Mouse (Mus musculus) forebrain, embryonic 10.5 days (tissue): ENCODE results near the gene Wfdc6a. TPM values are rescaled to one million over a fixed set of nuclear protein-coding genes. Genes with fewer than 3 reads are reported as not detected.

Source experiments
- DNase-seq: peaks from one replicate; pipeline ENCODE4 v3.0.0-alpha.2; 2017; ENCODE audit warnings: low spot score; ENCODE audit errors: extremely low spot score
- H3K27ac ChIP-seq: fragments of 300-500 bp; sonication (generic); 2 replicates; pipeline ENCODE4 v1.5.1; 2016; ENCODE audit warnings: mild to moderate bottlenecking
- H3K27me3 ChIP-seq: fragments of 300-500 bp; sonication (generic); 2 replicates; pipeline ENCODE4 v1.6.1; 2016; ENCODE audit warnings: mild to moderate bottlenecking; ENCODE audit not compliant: poor library complexity, severe bottlenecking
- H3K36me3 ChIP-seq: fragments of 300-500 bp; sonication (generic); replicated peaks from 2 replicates; pipeline ENCODE4 v1.6.1; 2016; ENCODE audit warnings: mild to moderate bottlenecking, moderate library complexity
- H3K4me1 ChIP-seq: fragments of 300-500 bp; sonication (generic); 2 replicates; pipeline ENCODE4 v1.6.1; 2016
- H3K4me3 ChIP-seq: fragments of 300-500 bp; sonication (generic); 2 replicates; pipeline ENCODE4 v1.5.1; 2016; ENCODE audit warnings: mild to moderate bottlenecking, moderate library complexity
- H3K9me3 ChIP-seq: fragments of 300-500 bp; sonication (generic); 2 replicates; pipeline ENCODE4 v1.6.1; 2016; ENCODE audit warnings: mild to moderate bottlenecking, moderate library complexity
- WGBS: fragments of 180-500 bp; shearing (Covaris S2); methylation state at CpG from one replicate; pipeline ENCODE4 v1.1.7; 2016; 5-methylcytosine and 5-hydroxymethylcytosine counted together
- polyA plus RNA-seq: library from polyadenylated mRNA; unstranded; fragments of >200 nt; fragmentation: Nextera tagmentation; extraction: Ambion mirVana; gene quantifications from 2 replicates; pipeline ENCODE4 v1.2.1, GENCODE M21; 2016

The Wfdc6a gene
- polyA plus RNA-seq, 1 experiment from 2014 or later, result not detected

DNA sequence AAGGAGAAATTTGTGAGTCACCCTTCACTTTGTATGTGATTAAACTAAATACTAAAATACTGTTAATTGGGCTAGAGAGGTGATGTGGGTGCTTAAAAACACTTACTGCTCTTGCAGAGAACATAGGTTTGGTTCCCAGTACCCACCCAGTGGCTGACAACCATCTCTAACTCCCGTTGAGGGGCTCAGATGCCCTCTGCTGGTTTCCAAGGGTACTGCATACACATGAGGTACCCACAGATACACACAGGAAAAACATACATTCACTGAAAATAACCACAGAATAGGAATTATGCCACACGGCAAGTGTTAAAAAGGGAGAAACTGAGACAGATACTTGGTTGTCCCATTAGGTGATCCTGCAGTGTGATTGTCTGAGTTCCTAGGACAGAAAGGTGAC is 18.2 kb downstream of the Wfdc6a start:
- no peak overlapping the region for H3K27ac ChIP-seq
- WGBS, result 82% methylated on average over 2 of the region's 2 CpGs
- DNase-seq, result no peak
- H3K4me3 ChIP-seq, result no peak overlapping the region
- H3K27me3 ChIP-seq, result peaks cover 11% of the 10 kb centered on the region
- peaks cover 26% of the 10 kb centered on the region for H3K4me1 ChIP-seq
- H3K36me3 ChIP-seq, result peaks cover 21% of the 10 kb centered on the region
- no peaks in the 10 kb centered on the region for H3K9me3 ChIP-seq

GRCm38 (mm10) chr2:164564346-164564745 is 20.9 kb downstream of the Wfdc6a start:
- H3K9me3 ChIP-seq, result no peaks in the 10 kb centered on the region
- H3K27me3 ChIP-seq, result peaks cover 25% of the 10 kb centered on the region
- WGBS, result 80% methylated on average over 5 of the region's 5 CpGs
- peaks cover 21% of the 10 kb centered on the region for H3K36me3 ChIP-seq
- peak overlapping the region; percentile 64 for H3K4me3 ChIP-seq
- DNase-seq, result no peak
- H3K27ac ChIP-seq, result peak overlapping the region; percentile 91; the same call in 1 of the 2 replicates
- peaks cover 27% of the 10 kb centered on the region for H3K4me1 ChIP-seq

DNA sequence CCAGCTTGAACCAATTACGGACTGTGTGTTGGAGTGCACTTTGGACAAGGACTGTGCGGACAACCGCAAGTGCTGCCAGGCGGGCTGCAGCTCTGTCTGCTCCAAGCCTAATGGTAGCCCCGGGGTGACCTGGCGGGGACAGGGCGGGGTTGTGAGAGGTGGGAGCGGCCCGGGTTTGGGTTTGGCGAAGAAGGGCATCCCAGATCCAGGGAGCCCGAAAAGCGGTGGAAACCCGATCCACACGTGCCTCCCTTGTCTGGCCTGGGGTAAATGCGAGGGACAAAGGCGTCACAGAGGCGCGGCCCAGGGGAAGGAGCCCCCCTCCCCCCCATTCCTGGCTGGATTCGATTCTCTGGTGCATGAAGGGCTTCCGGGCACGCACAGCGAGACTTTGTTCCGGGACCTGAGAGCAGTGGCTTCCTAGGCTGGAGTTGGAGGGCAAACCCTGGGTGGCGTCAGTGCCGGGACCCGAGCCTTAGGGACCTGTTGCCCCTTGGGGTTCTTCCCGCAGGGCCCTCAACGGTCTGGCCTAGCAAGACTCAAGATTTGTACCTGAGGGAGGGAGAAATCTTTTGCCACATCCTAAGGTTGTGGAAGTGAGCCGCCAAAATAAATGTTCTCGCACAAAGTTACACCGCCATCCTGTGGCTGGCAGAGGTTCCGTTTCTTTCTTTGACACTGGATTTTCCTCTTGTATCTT is 21.8 kb downstream of the Wfdc6a start:
- DNase-seq, result peak; percentile 73
- H3K27ac ChIP-seq, result peak overlapping the region; percentile 91
- peak overlapping the region; percentile 64 for H3K4me3 ChIP-seq

GRCm38 (mm10) chr2:164562391-164563188 is 22.7 kb downstream of the Wfdc6a start, which contains the start of gene Wfdc2:
TSS of gene Wfdc2 (plus strand) at chr2:164562413.
- Histone ChIP-seq H3K4me3 (peak within 1 kb of the TSS; percentile 64), H3K27ac (peak within 1 kb of the TSS; percentile 91), H3K9me3 (no peaks in the 10 kb centered on the region), H3K4me1 (peaks cover 31% of the 10 kb centered on the region), H3K27me3 (peaks cover 30% of the 10 kb centered on the region), H3K36me3 (peaks cover 21% of the 10 kb centered on the region)
- peak; percentile 43 for DNase-seq
- under 1% methylated on average over 24 of the region's 24 CpGs for WGBS

More for the DNA sequence above, 21.8 kb downstream of the Wfdc6a start:
- peaks cover 25% of the 10 kb centered on the region for H3K27me3 ChIP-seq
- H3K9me3 ChIP-seq, result no peaks in the 10 kb centered on the region
- under 1% methylated on average over 32 of the region's 32 CpGs for WGBS
- H3K36me3 ChIP-seq, result peaks cover 21% of the 10 kb centered on the region
- peaks cover 31% of the 10 kb centered on the region for H3K4me1 ChIP-seq

- H3K36me3 ChIP-seq, result no peaks in the 10 kb centered on the region
- WGBS, result 92% methylated on average over 8 of the region's 8 CpGs
- no peak overlapping the region for H3K4me3 ChIP-seq
- H3K27ac ChIP-seq, result no peak overlapping the region
- H3K9me3 ChIP-seq, result no peaks in the 10 kb centered on the region
- H3K4me1 ChIP-seq, result peaks cover 31% of the 10 kb centered on the region
- no peak for DNase-seq
- H3K27me3 ChIP-seq, result peaks cover 30% of the 10 kb centered on the region
Measured at GRCm38 (mm10) chr2:164560106-164560505, 25.1 kb downstream of the Wfdc6a start.

DNA sequence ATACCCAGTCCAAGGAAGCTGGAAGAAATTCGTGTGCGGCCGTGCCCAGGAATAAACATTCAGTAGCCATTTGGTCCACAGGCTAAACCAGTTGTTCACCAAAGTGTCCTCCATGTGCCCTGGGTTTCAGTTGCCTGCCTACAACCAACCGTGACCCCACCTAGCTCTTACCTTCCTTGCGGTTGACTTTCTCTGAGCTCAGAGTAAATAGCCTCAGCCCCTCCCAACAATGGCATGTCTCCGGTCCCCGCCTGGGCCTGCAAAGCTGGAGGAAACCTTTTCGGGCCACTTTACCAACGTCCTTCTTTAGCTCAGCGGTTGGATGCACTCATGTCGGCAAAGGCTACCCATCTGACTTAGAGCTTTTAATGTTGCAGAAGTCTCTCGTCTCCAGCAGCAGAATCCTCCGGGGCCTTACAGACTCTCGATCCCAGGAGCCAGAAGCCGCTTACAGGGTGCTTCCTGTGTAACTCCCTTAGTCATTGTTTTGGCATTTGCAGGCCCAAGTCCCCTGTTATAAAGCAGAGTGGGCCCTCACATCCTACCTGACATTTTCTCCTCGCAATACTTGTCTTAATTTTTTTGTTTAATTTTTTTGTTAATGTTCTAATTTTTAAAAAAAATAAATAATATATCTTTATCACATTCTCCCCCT is 26.1 kb downstream of the Wfdc6a start:
- Histone ChIP-seq H3K36me3 (no peaks in the 10 kb centered on the region), H3K27me3 (peaks cover 30% of the 10 kb centered on the region), H3K4me3 (no peak overlapping the region), H3K4me1 (peaks cover 27% of the 10 kb centered on the region), H3K27ac (no peak overlapping the region), H3K9me3 (no peaks in the 10 kb centered on the region)
- no peak for DNase-seq
- WGBS, result 45% methylated on average over 16 of the region's 16 CpGs

- H3K27me3 ChIP-seq, result peaks cover 30% of the 10 kb centered on the region
- no peaks in the 10 kb centered on the region for H3K36me3 ChIP-seq
- H3K4me1 ChIP-seq, result peaks cover 20% of the 10 kb centered on the region
- no peak overlapping the region for H3K27ac ChIP-seq
- WGBS, result 85% methylated on average over 8 of the region's 8 CpGs
- H3K9me3 ChIP-seq, result no peaks in the 10 kb centered on the region
- DNase-seq, result no peak
- no peak overlapping the region for H3K4me3 ChIP-seq
Measured at GRCm38 (mm10) chr2:164558426-164558825, 26.8 kb downstream of the Wfdc6a start.

DNA sequence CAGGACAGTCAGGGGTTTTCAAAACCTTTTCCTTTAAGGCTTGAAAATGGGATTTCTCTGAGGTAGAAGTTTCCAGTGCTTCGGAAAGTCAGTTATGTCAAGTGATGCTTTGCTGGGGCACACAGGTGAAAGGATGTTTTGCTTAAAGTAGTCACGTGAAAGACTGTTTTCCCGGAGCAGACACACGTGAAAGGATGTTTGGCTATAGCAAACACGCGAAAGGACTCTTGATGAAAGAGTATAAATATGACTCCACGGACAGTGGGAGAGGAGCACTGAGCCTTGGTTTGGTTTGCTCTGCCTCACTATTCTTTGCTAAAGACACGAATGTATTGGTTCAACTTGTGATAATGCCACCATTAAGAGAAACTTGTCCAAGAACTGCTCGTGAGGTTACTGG is 33.7 kb downstream of the Wfdc6a start:
- H3K27ac ChIP-seq, result no peak overlapping the region
- no peaks in the 10 kb centered on the region for H3K36me3 ChIP-seq
- no peak for DNase-seq
- H3K4me1 ChIP-seq, result peaks cover 16% of the 10 kb centered on the region
- H3K27me3 ChIP-seq, result no peaks in the 10 kb centered on the region
- WGBS, result 88% methylated on average over 9 of the region's 9 CpGs
- H3K9me3 ChIP-seq, result no peaks in the 10 kb centered on the region
- H3K4me3 ChIP-seq, result no peak overlapping the region

- DNase-seq, result no peak
- Histone ChIP-seq H3K9me3 (no peaks in the 10 kb centered on the region), H3K4me3 (no peak overlapping the region), H3K4me1 (peaks cover 16% of the 10 kb centered on the region), H3K27me3 (no peaks in the 10 kb centered on the region), H3K27ac (peak overlapping the region; percentile 11; the same call in 1 of the 2 replicates), H3K36me3 (no peaks in the 10 kb centered on the region)
- 75% methylated on average over 2 of the region's 2 CpGs for WGBS
Measured at GRCm38 (mm10) chr2:164550895-164551269, 34.4 kb downstream of the Wfdc6a start.

GRCm38 (mm10) chr2:164549963-164550894 is 35.0 kb downstream of the Wfdc6a start:
- H3K9me3 ChIP-seq, result no peaks in the 10 kb centered on the region
- H3K36me3 ChIP-seq, result no peaks in the 10 kb centered on the region
- peaks cover 16% of the 10 kb centered on the region for H3K4me1 ChIP-seq
- no peak overlapping the region; the same call in 1 of the 2 replicates for H3K4me3 ChIP-seq
- WGBS, result 18% methylated on average over 10 of the region's 10 CpGs
- peak overlapping the region; percentile 11 for H3K27ac ChIP-seq
- no peaks in the 10 kb centered on the region for H3K27me3 ChIP-seq
- no peak for DNase-seq

DNA sequence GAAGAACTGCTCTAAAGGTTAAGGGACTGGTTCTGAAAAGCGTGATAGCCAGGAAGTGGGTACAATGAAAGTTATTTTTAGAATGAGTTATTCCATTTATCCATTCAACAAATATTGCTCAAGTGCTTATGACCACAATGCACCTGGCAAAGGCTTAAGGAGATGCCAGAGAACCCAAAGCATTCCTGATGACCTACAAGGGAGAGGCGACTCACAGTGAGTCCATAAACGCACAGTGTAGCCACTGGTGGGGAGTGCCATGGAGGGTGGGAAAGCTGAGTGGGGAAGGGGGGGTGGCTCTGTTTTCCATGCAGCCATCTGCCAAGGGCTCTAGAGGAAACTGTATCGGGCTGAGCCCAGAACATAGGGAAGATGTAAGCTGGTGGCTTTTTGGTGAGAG is 35.9 kb downstream of the Wfdc6a start:
- peaks cover 20% of the 10 kb centered on the region for H3K4me1 ChIP-seq
- H3K9me3 ChIP-seq, result no peaks in the 10 kb centered on the region
- H3K4me3 ChIP-seq, result no peak overlapping the region
- 58% methylated on average over 4 of the region's 4 CpGs for WGBS
- no peak overlapping the region for H3K27ac ChIP-seq
- H3K36me3 ChIP-seq, result no peaks in the 10 kb centered on the region
- no peaks in the 10 kb centered on the region for H3K27me3 ChIP-seq
- DNase-seq, result no peak
